Mouse (Mus musculus) brain, embryonic 14.5 days (tissue): ENCODE results near the gene St3gal5.

ENCODE experiments used
- CTCF ChIP-seq: fragments of 200-500 bp; IDR thresholded peaks from 2 replicates; pipeline ENCODE4 v1.5.1; 2012; ENCODE audit warnings: inconsistent platforms, mild to moderate bottlenecking, moderate library complexity, borderline replicate concordance; ENCODE audit not compliant: insufficient read depth, insufficient read length; ENCODE audit errors: extremely low read depth
- POLR2A ChIP-seq: fragments of 200-500 bp; IDR thresholded peaks from 2 replicates; pipeline ENCODE4 v1.6.1; 2012; ENCODE audit warnings: mild to moderate bottlenecking, inconsistent platforms, borderline replicate concordance; ENCODE audit not compliant: poor library complexity, insufficient read depth, insufficient read length, severe bottlenecking; ENCODE audit errors: extremely low read depth

DNA sequence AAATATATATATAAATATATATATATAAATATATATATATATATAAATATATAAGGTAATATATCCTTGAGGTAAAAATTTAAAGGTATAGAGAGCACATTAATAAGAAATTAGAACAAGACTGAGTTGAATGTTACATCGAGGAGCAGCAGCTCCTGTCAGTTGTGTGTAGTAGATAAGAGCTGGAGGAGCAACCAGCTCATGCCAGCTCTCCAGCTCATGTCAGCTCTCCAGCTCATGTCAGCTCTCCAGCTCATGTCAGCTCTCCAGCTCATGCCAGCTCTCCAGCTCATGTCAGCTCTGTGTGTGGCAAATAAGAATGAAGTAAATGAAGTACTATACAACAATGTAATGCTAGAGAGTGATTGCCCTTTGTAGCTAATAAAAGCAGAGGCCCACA, 76.0 kb downstream of the St3gal5 start:
- TF ChIP-seq CTCF (no peak), POLR2A (no peak)
